Mouse (Mus musculus) MEL (cell line): ENCODE data around the gene Abhd16a. TPM values are rescaled to one million over a fixed set of nuclear protein-coding genes. Genes with fewer than 3 reads are reported as not detected.

Experiments
- DNase-seq: peaks from one replicate; pipeline ENCODE4 v3.0.0; 2011; ENCODE audit warnings: low read depth, low spot score
- H3K27ac ChIP-seq: 2 replicates; pipeline ENCODE4 v1.5.1; 2012; ENCODE audit warnings: low read depth, mild to moderate bottlenecking, control low read depth, low read length, moderate library complexity; ENCODE audit not compliant: control insufficient read depth
- H3K27me3 ChIP-seq, 2 experiments: fragments of 150-350 bp in 1 of 2; sonication (generic) in 1 of 2; 2 replicates each; pipeline ENCODE4 v1.6.1; 2012; ENCODE audit warnings: low read length in 2 of 2, mild to moderate bottlenecking in 2 of 2, improper control_type of control experiment in 1 of 2, moderate library complexity in 1 of 2; ENCODE audit not compliant: insufficient read depth in 2 of 2, control insufficient read depth in 1 of 2
- H3K36me3 ChIP-seq, 2 experiments: 2 replicates each; pipeline ENCODE4 v1.6.1; 2012 to 2014; ENCODE audit warnings: low read length in 2 of 2, improper control_type of control experiment in 1 of 2, inconsistent platforms in 1 of 2, mild to moderate bottlenecking in 1 of 2; ENCODE audit not compliant: insufficient read depth in 2 of 2, control insufficient read depth in 1 of 2
- H3K4me1 ChIP-seq, 2 experiments: fragments of 150-350 bp in 1 of 2; sonication (generic) in 1 of 2; 2 replicates each; pipeline ENCODE4 v1.6.1; 2012; ENCODE audit warnings: low read length in 2 of 2, improper control_type of control experiment in 1 of 2, mild to moderate bottlenecking in 1 of 2; ENCODE audit not compliant: insufficient read depth in 2 of 2, control insufficient read depth in 1 of 2
- H3K4me3 ChIP-seq, 2 experiments: fragments of 150-350 bp in 1 of 2; sonication (generic) in 1 of 2; 2 replicates each; pipeline ENCODE4 v1.5.1; 2012; ENCODE audit warnings: low read depth in 2 of 2, low read length in 2 of 2, mild to moderate bottlenecking in 2 of 2, moderate library complexity in 2 of 2, control low read depth in 1 of 2, improper control_type of control experiment in 1 of 2; ENCODE audit not compliant: control insufficient read depth in 1 of 2, insufficient read depth in 1 of 2
- H3K79me2 ChIP-seq: 2 replicates; pipeline ENCODE4 v1.6.1; 2012; ENCODE audit warnings: mild to moderate bottlenecking, low read length, moderate library complexity; ENCODE audit not compliant: control insufficient read depth, poor library complexity, insufficient read depth
- H3K9ac ChIP-seq: 2 replicates; pipeline ENCODE4 v1.6.1; 2012; ENCODE audit warnings: low read depth, mild to moderate bottlenecking, control low read depth, low read length, moderate library complexity; ENCODE audit not compliant: control insufficient read depth, poor library complexity, severe bottlenecking
- H3K9me3 ChIP-seq: fragments of 150-350 bp; sonication (generic); replicated peaks from 2 replicates; pipeline ENCODE4 v1.6.1; 2012; ENCODE audit warnings: mild to moderate bottlenecking, low read length, improper control_type of control experiment, moderate library complexity; ENCODE audit not compliant: insufficient read depth
- CTCF ChIP-seq, 3 experiments: IDR thresholded peaks in 2 of 3; conservative IDR thresholded peaks in 1 of 3; 2 replicates each; pipeline ENCODE4 v1.5.1; 2011 to 2012; ENCODE audit warnings: low read length in 3 of 3, low read depth in 2 of 3, mild to moderate bottlenecking in 2 of 3, improper control_type of control experiment in 1 of 3, inconsistent platforms in 1 of 3, mixed read lengths in 1 of 3, moderate library complexity in 1 of 3; ENCODE audit not compliant: control insufficient read depth in 1 of 3, insufficient read depth in 1 of 3, poor library complexity in 1 of 3, severe bottlenecking in 1 of 3
- HCFC1 ChIP-seq: IDR thresholded peaks from 2 replicates; pipeline ENCODE4 v1.6.1; 2012; ENCODE audit warnings: low read depth, mild to moderate bottlenecking, inconsistent platforms, low read length, improper control_type of control experiment, moderate library complexity
- KAT2A ChIP-seq: conservative IDR thresholded peaks from 2 replicates; pipeline ENCODE4 v1.6.1; 2012; ENCODE audit warnings: low read depth, low read length, improper control_type of control experiment, inconsistent platforms
- MAX ChIP-seq: IDR thresholded peaks from 2 replicates; pipeline ENCODE4 v1.6.1; 2011; ENCODE audit warnings: low read length, improper control_type of control experiment
- MAZ ChIP-seq: IDR thresholded peaks from 2 replicates; pipeline ENCODE4 v1.6.1; 2012; ENCODE audit warnings: low read depth, mild to moderate bottlenecking, inconsistent platforms, low read length, improper control_type of control experiment
- MXI1 ChIP-seq: IDR thresholded peaks from 2 replicates; pipeline ENCODE4 v1.6.1; 2011; ENCODE audit warnings: mild to moderate bottlenecking, low read depth, low read length, improper control_type of control experiment
- NELFE ChIP-seq: IDR thresholded peaks from 2 replicates; pipeline ENCODE4 v1.6.1; 2011; ENCODE audit warnings: low read depth, low read length, improper control_type of control experiment
- NRF1 ChIP-seq: IDR thresholded peaks from 2 replicates; pipeline ENCODE4 v1.6.1; 2014; ENCODE audit warnings: low read depth, mild to moderate bottlenecking, inconsistent platforms, low read length, improper control_type of control experiment, moderate library complexity; ENCODE audit not compliant: poor library complexity, insufficient read depth, severe bottlenecking
- POLR2A ChIP-seq, 2 experiments: IDR thresholded peaks; 2 replicates each; pipeline ENCODE4 v1.6.1; 2011 to 2012; ENCODE audit warnings: low read length in 2 of 2, mild to moderate bottlenecking in 2 of 2, control low read depth in 1 of 2, improper control_type of control experiment in 1 of 2, low read depth in 1 of 2, moderate library complexity in 1 of 2; ENCODE audit not compliant: control insufficient read depth in 1 of 2, insufficient read depth in 1 of 2, poor library complexity in 1 of 2
- POLR2AphosphoS2 ChIP-seq: IDR thresholded peaks from 2 replicates; pipeline ENCODE4 v1.6.1; 2011; ENCODE audit warnings: low read length, improper control_type of control experiment
- RAD21 ChIP-seq: IDR thresholded peaks from 2 replicates; pipeline ENCODE4 v1.6.1; 2011; ENCODE audit warnings: mild to moderate bottlenecking, low read depth, low read length, improper control_type of control experiment
- TAL1 ChIP-seq: IDR thresholded peaks from 2 replicates; pipeline ENCODE4 v1.6.1; 2012; ENCODE audit warnings: mild to moderate bottlenecking, inconsistent platforms, low read length, moderate library complexity, mixed read lengths
- TCF12 ChIP-seq: IDR thresholded peaks from 2 replicates; pipeline ENCODE4 v1.6.1; 2014; ENCODE audit warnings: low read depth, mild to moderate bottlenecking, inconsistent platforms, low read length, improper control_type of control experiment, moderate library complexity
- UBTF ChIP-seq: IDR thresholded peaks from 2 replicates; pipeline ENCODE4 v1.6.1; 2012; ENCODE audit warnings: low read depth, mild to moderate bottlenecking, inconsistent platforms, low read length, improper control_type of control experiment, moderate library complexity, borderline replicate concordance; ENCODE audit not compliant: insufficient read depth
- ZC3H11A ChIP-seq: IDR thresholded peaks from 2 replicates; pipeline ENCODE4 v1.6.1; 2012; ENCODE audit warnings: low read depth, mild to moderate bottlenecking, inconsistent platforms, low read length, improper control_type of control experiment
- ZMIZ1 ChIP-seq: IDR thresholded peaks from 2 replicates; pipeline ENCODE4 v1.6.1; 2012; ENCODE audit warnings: low read depth, mild to moderate bottlenecking, inconsistent platforms, low read length, improper control_type of control experiment, moderate library complexity
- polyA plus RNA-seq, 2 experiments: library from polyadenylated mRNA; stranded (reverse) in 1 of 2; unstranded in 1 of 2; fragments of >175 nt in 1 of 2; fragments of >200 nt in 1 of 2; gene quantifications; 2 replicates each; pipeline versions ENCODE4 v1.2.1 to v1.2.4; 2012; ENCODE audit warnings: low replicate concordance in 2 of 2, low read depth in 1 of 2; ENCODE audit not compliant: insufficient read length in 2 of 2, insufficient read depth in 1 of 2, missing spikeins in 1 of 2
- total RNA-seq: library from RNA; depleted of rRNA; stranded (reverse); fragments of 300-350 nt; gene quantifications from 2 replicates; pipeline ENCODE4 v1.2.3, GENCODE M21; 2012

The Abhd16a gene
- total and polyA plus RNA-seq, 3 experiments: 96.1 to 126 TPM; not detected in 1

- no peak for TF ChIP-seq UBTF
- peak; percentile 70 for TF ChIP-seq NELFE
- no peak for TF ChIP-seq ZC3H11A
- peak; percentile 81 for TF ChIP-seq ZMIZ1
Observed at GRCm38 (mm10) chr17:35134801-35135590, 45.9 kb downstream of the Abhd16a start, which contains the start of gene Bag6 (continued).

DNA sequence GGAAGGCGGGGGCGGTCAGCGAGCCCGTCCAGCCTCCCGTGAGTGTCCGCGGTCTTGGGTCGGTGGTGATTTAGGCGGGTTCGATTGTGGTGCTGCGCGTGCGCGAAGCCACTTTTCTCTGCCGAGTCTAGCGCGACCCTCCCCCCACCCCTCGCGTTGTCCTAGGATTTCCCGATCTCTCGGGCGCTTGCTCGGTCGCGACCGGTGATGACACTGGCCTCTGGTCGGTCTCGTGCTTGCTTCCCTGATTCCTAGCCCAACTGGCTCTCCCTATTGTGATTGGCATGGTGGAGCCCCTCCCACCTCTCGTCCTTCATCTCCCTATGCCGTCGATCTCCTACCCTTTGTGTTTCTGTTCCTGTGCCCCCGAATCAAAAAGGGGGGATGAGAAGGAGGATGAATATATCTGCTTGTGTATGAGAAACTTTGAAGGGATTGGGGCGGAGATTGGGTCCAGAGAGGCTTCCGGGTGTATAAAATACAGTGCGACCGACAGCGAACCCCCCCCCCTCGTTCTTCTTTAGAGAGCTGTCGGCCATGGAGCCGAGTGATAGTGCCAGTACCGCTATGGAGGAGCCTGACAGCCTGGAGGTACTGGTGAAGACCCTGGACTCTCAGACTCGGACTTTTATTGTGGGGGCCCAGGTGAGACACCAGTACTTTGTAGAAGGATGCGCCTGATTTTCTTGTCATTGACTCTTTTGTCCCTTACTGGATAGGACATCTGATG, 46.7 kb downstream of the Abhd16a start:
- TF ChIP-seq POLR2A (IDR thresholded peaks at IDR 0.05; ENCODE audit: control insufficient read depth in 1 of 2, insufficient read depth in 1 of 2, low read depth in 1 of 2, low read length in 2 of 2, poor library complexity in 1 of 2) (0 out of 4 replicates have a peak, but pooled peaks of 1 of the 2 experiments have one; percentile 12), NELFE (no peak), KAT2A (no peak), HCFC1 (no peak), CTCF (IDR thresholded peaks at IDR 0.05 in 2 of 3, conservative IDR thresholded peaks at IDR 0.05 in 1 of 3; ENCODE audit: control insufficient read depth in 1 of 3, insufficient read depth in 1 of 3, low read depth in 2 of 3, low read length in 3 of 3, poor library complexity in 1 of 3, severe bottlenecking in 1 of 3) (no peak), MAZ (peak; percentile 54; the same call in 1 of the 2 replicates), TAL1 (no peak), POLR2AphosphoS2 (no peak), MAX (no peak; the same call in 1 of the 2 replicates), RAD21 (no peak), NRF1 (peak; percentile 75), MXI1 (peak; percentile 87; the same call in 1 of the 2 replicates), TCF12 (no peak)
- TF ChIP-seq, all 39 proteins: peak for 4
- Histone ChIP-seq H3K36me3 (peaks cover 0 to 18% of the 10 kb centered on the region in 2 experiments), H3K9me3 (no peaks in the 10 kb centered on the region), H3K27me3 (no peaks in the 10 kb centered on the region), H3K27ac (peak overlapping the region; percentile 99), H3K79me2 (peaks cover 40% of the 10 kb centered on the region), H3K4me1 (peaks cover 0 to 13% of the 10 kb centered on the region in 2 experiments; a peak in 2 of 4 replicates), H3K4me3 (peak overlapping the region; percentile 28 to 99), H3K9ac (peak overlapping the region; percentile 99)
- peak; percentile 83 for DNase-seq
